Mouse (Mus musculus) liver, embryonic 14.5 days (tissue): Measurements from ENCODE around the gene Osgep. TPM values are rescaled to one million over a fixed set of nuclear protein-coding genes. Genes with fewer than 3 reads are reported as not detected.
A peak's percentile ranks its signal among the peaks of the same experiment; 100 is the strongest.
"Not testable (repeated sequence)": the region's sequence is repeated elsewhere in the genome, so short reads cannot be mapped to it uniquely, and the experiment has no call there.

ENCODE experiments used
- ATAC-seq: fragments of 200-750 bp; cut with Nextera tagmentation; 2 replicates; pipeline ENCODE4 v1.8.0; 2017; ENCODE audit warnings: moderate number of reproducible peaks, mild to moderate bottlenecking, moderate library complexity; ENCODE audit not compliant: insufficient read depth
- DNase-seq, 3 experiments: peaks; one replicate each; pipeline ENCODE4 v3.0.0-alpha.2; 2012 to 2013; ENCODE audit warnings: low read depth in 3 of 3, low spot score in 3 of 3
- H3K27ac ChIP-seq: fragments of 300-500 bp; sonication (generic); 2 replicates; pipeline ENCODE4 v1.5.1; 2014; ENCODE audit warnings: moderate library complexity, mild to moderate bottlenecking, control low read depth, inconsistent platforms
- H3K27me3 ChIP-seq: fragments of 300-500 bp; sonication (generic); 2 replicates; pipeline ENCODE4 v1.6.1; 2014; ENCODE audit warnings: mild to moderate bottlenecking, low read length, moderate library complexity; ENCODE audit not compliant: control insufficient read depth, insufficient read depth
- H3K36me3 ChIP-seq: fragments of 300-500 bp; sonication (generic); replicated peaks from 2 replicates; pipeline ENCODE4 v1.6.1; 2014; ENCODE audit warnings: low read depth; ENCODE audit not compliant: control insufficient read depth, insufficient read depth
- H3K4me1 ChIP-seq, 2 experiments: fragments of 200-500 bp in 1 of 2; fragments of 300-500 bp in 1 of 2; sonication (generic) in 1 of 2; replicated peaks; 2 replicates each; pipeline ENCODE4 v1.6.1; 2012 to 2014; ENCODE audit warnings: antibody characterized with exemption in 1 of 2, inconsistent platforms in 1 of 2, low read length in 1 of 2; ENCODE audit not compliant: control insufficient read depth in 2 of 2, insufficient read depth in 2 of 2
- H3K4me2 ChIP-seq: fragments of 300-500 bp; sonication (generic); 2 replicates; pipeline ENCODE4 v1.6.1; 2014; ENCODE audit warnings: low read depth, mild to moderate bottlenecking, control low read depth, moderate library complexity
- H3K4me3 ChIP-seq, 2 experiments: fragments of 200-500 bp in 1 of 2; fragments of 300-500 bp in 1 of 2; sonication (generic) in 1 of 2; 2 replicates each; pipeline ENCODE4 v1.5.1; 2012 to 2014; ENCODE audit warnings: low read depth in 2 of 2, low read length in 2 of 2, mild to moderate bottlenecking in 2 of 2, control low read depth in 1 of 2, inconsistent platforms in 1 of 2, moderate library complexity in 1 of 2; ENCODE audit not compliant: insufficient read depth in 1 of 2
- H3K9ac ChIP-seq: fragments of 300-500 bp; sonication (generic); replicated peaks from 2 replicates; pipeline ENCODE4 v1.6.1; 2014; ENCODE audit warnings: mild to moderate bottlenecking, control low read depth, moderate library complexity
- H3K9me3 ChIP-seq: fragments of 300-500 bp; sonication (generic); 2 replicates; pipeline ENCODE4 v1.6.1; 2016; ENCODE audit warnings: low read length, mixed read lengths; ENCODE audit not compliant: control insufficient read depth
- CTCF ChIP-seq: IDR thresholded peaks from 2 replicates; pipeline ENCODE4 v1.5.1; 2016; ENCODE audit warnings: antibody characterized with exemption, low read depth, control low read depth
- EP300 ChIP-seq: IDR thresholded peaks from 2 replicates; pipeline ENCODE4 v1.6.1; 2016; ENCODE audit warnings: antibody characterized with exemption, low read depth
- WGBS: fragments of 180-500 bp; shearing (Covaris S2); extraction: QIAGEN DNeasy Blood & Tissue Kit; methylation state at CpG from one replicate; pipeline ENCODE4 v1.1.7; 2014; ENCODE audit not compliant: insufficient replicate concordance; 5-methylcytosine and 5-hydroxymethylcytosine counted together
- polyA plus RNA-seq, 2 experiments: library from polyadenylated mRNA; depleted of rRNA in 1 of 2; stranded (reverse) in 1 of 2; unstranded in 1 of 2; fragments of >200 nt; fragmentation: Nextera tagmentation in 1 of 2; extraction: Ambion mirVana in 1 of 2; gene quantifications; 2 replicates each; pipeline versions ENCODE4 v1.2.1 to v1.2.3; 2012 to 2014

Gene Osgep
- polyA plus RNA-seq, 2 experiments = 34.5 to 54.8 TPM

DNA sequence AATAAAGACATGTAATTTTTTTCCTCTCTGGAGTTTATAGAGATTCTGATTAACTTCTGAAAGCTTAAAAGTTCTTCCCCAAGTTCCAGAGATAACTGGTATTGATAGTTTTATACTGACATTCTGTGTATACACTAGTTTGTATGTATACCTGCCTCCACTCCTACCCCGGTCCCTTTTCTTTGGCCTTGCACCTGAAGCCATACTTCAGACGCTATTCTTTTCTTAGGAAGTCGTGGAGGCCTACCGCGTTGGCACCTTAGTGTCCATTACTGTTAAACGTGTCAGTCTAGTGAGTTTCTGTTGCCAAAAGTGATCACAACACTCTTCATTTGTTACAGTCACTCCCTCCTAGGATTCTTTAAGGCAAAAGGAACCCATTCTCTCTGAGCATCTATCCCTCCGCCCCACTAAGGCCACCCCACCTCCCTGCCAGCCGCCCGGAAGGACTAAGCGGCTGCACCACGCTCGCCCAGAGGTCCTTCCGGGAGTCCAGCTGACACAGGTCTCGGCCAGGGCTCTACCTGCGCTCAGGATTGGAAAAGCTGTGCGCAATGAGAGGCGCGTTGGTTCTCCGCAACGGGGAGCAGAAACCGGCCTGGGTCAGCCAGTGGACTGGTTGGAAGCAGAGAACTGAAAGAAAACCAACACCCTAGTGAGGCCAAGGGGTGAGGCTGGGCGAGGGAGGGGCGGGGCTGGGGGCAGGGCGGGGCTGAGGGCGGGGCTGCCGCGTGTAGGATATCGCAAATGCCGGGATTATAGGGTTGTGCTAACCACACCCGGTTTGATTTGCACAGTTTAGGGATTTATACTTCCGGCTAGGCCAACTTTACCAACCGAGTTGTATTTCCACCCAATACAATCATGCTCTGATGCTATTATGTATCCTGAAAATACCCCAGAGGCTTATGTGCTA lies 54.5 kb downstream of the Osgep start, which contains the start of gene Tep1:
Gene Tep1, minus strand, starts transcription at position 672 of the 916 bp plus-strand sequence.
- TF ChIP-seq EP300 (no peak), CTCF (no peak)
- Histone ChIP-seq H3K27ac (no peak within 1 kb of the TSS), H3K4me2 (peak within 1 kb of the TSS; percentile 70), H3K4me1 (peaks cover 0 to 11% of the 10 kb centered on the region in 2 experiments; a peak in 2 of 4 replicates), H3K4me3 (peak within 1 kb of the TSS; percentile 61 to 69), H3K9me3 (no peaks in the 10 kb centered on the region), H3K9ac (peak within 1 kb of the TSS; percentile 47), H3K36me3 (no peaks in the 10 kb centered on the region), H3K27me3 (no peaks in the 10 kb centered on the region)
- ATAC-seq (peak; percentile 89), DNase-seq (peak; percentile 31 to 38 (median 32))
- 4% methylated on average over 32 of the region's 32 CpGs for WGBS

DNA sequence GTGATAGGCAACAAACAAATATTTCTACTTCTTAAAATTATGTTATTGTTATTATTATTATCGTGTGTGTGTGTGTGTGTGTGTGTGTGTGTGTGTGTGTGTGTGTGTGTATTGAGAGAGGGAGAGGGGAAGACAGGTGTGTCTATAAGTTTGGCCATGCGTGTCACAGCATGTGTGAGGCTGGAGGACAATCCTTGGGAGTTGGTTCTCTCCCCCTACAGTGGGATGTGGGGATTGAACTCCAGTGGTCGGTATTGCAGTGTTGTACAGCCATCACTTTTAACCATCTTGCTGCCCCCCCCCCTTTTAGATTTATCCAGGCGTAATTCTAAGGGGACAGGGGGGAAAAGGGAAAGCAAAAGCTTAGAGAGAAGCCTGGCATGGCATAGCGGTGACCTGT lies 56.0 kb downstream of the Osgep start:
- H3K27me3 ChIP-seq = no peaks in the 10 kb centered on the region
- DNase-seq (no peak), ATAC-seq (no peak)
- H3K4me3 ChIP-seq = no peak overlapping the region
- no peak for TF ChIP-seq CTCF
- TF ChIP-seq EP300 = no peak
- peaks cover 0 to 7% of the 10 kb centered on the region in 2 experiments; a peak in 2 of 4 replicates for H3K4me1 ChIP-seq
- WGBS = 74% methylated on average over 5 of the region's 5 CpGs
- H3K9ac ChIP-seq = no peak overlapping the region
- no peaks in the 10 kb centered on the region for H3K9me3 ChIP-seq
- H3K27ac ChIP-seq = no peak overlapping the region
- no peak overlapping the region for H3K4me2 ChIP-seq
- no peaks in the 10 kb centered on the region for H3K36me3 ChIP-seq

DNA sequence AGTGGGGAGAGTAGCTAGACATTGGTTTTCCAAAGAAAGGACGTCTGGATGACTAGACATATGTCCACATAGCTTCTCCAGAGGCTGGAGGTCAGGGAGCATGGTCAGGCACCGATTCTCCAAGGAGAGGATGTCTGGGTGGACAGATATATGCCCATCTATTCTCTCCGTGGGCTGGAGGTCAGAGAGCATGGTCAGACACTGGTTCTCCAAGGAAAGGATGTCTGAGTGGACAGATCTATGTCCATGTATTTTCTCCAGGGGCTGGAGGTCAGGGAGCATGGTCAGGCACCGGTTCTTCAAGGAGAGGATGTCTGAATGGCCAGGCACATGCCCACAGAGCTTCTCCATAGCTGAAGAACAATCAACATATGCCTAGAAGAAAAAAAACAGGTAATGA lies 56.5 kb downstream of the Osgep start:
- 45% methylated on average over 4 of the region's 4 CpGs for WGBS
- no peak overlapping the region for H3K9ac ChIP-seq
- H3K9me3 ChIP-seq = no peaks in the 10 kb centered on the region
- H3K4me3 ChIP-seq = no peak overlapping the region
- DNase-seq (no peak), ATAC-seq (no peak)
- no peaks in the 10 kb centered on the region for H3K36me3 ChIP-seq
- H3K4me1 ChIP-seq = peaks cover 0 to 7% of the 10 kb centered on the region in 2 experiments; a peak in 2 of 4 replicates
- TF ChIP-seq EP300 = no peak
- H3K4me2 ChIP-seq = no peak overlapping the region
- H3K27me3 ChIP-seq = no peaks in the 10 kb centered on the region
- H3K27ac ChIP-seq = no peak overlapping the region

DNA sequence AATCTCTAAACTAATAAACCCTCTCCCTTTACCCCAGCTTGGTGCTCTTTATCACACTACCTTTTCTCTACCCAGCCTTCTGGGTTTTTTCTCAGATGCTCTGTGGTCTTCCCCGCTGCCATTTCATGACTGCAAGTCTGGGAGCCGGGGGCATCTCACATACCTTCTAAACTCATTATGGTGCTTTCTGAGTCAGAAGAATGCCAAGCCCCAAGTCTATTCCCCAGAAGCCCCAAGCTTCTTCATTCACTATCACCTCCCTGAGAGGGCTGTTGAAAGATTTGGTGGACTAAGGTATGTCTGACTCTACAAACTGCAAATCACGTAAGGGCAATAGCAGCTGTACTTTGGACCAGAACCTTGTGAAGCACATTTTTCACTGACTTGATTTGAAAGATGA lies 57.7 kb downstream of the Osgep start:
- 78% methylated on average over 3 of the region's 3 CpGs for WGBS
- DNase-seq (no peak), ATAC-seq (no peak)
- no peak overlapping the region for H3K27ac ChIP-seq
- H3K9me3 ChIP-seq = no peaks in the 10 kb centered on the region
- H3K27me3 ChIP-seq = no peaks in the 10 kb centered on the region
- H3K4me3 ChIP-seq = no peak overlapping the region
- peaks cover 0 to 7% of the 10 kb centered on the region in 2 experiments; a peak in 2 of 4 replicates for H3K4me1 ChIP-seq
- TF ChIP-seq EP300 (no peak), CTCF (no peak)
- no peak overlapping the region for H3K4me2 ChIP-seq
- H3K9ac ChIP-seq = no peak overlapping the region
- H3K36me3 ChIP-seq = no peaks in the 10 kb centered on the region

DNA sequence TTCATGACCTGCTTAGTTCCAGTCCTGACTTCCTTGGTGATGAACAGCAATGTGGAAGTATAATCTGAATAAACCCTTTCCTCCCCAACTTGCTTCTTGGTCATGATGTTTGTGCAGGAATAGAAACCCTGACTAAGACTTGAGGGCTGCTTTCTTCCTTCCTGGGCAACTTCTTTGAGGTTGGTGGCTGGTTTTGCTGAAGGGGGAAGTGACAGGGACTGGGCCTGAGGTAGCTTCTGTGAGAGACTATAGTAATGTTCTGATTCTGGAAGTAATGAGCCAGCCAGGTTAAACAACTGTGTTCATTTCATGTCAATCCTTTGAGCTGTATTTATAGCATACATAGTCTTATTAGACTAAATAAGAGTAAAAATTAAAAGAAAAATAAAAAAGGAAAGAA lies 59.7 kb downstream of the Osgep start:
- not testable (repeated sequence) for H3K36me3 ChIP-seq, H3K4me1 ChIP-seq, H3K27ac ChIP-seq, H3K9me3 ChIP-seq, H3K9ac ChIP-seq, H3K27me3 ChIP-seq, H3K4me3 ChIP-seq, ATAC-seq, H3K4me2 ChIP-seq, DNase-seq
